Mouse (Mus musculus) MEL (cell line): Measurements from ENCODE around the gene Cdhr5.

Experiments used
- BHLHE40 ChIP-seq: IDR thresholded peaks from 2 replicates; pipeline ENCODE4 v1.6.1; 2012; ENCODE audit warnings: low read depth, mild to moderate bottlenecking, inconsistent platforms, low read length, improper control_type of control experiment, borderline replicate concordance
- CHD1 ChIP-seq: IDR thresholded peaks from 2 replicates; pipeline ENCODE4 v1.6.1; 2012; ENCODE audit warnings: low read depth, mild to moderate bottlenecking, inconsistent platforms, low read length, improper control_type of control experiment
- CTCF ChIP-seq, 3 experiments: IDR thresholded peaks in 2 of 3; conservative IDR thresholded peaks in 1 of 3; 2 replicates each; pipeline ENCODE4 v1.5.1; 2011 to 2012; ENCODE audit warnings: low read length in 3 of 3, low read depth in 2 of 3, mild to moderate bottlenecking in 2 of 3, improper control_type of control experiment in 1 of 3, inconsistent platforms in 1 of 3, mixed read lengths in 1 of 3, moderate library complexity in 1 of 3; ENCODE audit not compliant: control insufficient read depth in 1 of 3, insufficient read depth in 1 of 3, poor library complexity in 1 of 3, severe bottlenecking in 1 of 3
- GATA1 ChIP-seq: IDR thresholded peaks from 2 replicates; pipeline ENCODE4 v1.6.1; 2011; ENCODE audit warnings: low read depth, low read length, improper control_type of control experiment
- MAFK ChIP-seq: IDR thresholded peaks from 2 replicates; pipeline ENCODE4 v1.6.1; 2011; ENCODE audit warnings: low read depth, mild to moderate bottlenecking, low read length, improper control_type of control experiment, borderline replicate concordance
- POLR2A ChIP-seq, 2 experiments: IDR thresholded peaks; 2 replicates each; pipeline ENCODE4 v1.6.1; 2011 to 2012; ENCODE audit warnings: low read length in 2 of 2, mild to moderate bottlenecking in 2 of 2, control low read depth in 1 of 2, improper control_type of control experiment in 1 of 2, low read depth in 1 of 2, moderate library complexity in 1 of 2; ENCODE audit not compliant: control insufficient read depth in 1 of 2, insufficient read depth in 1 of 2, poor library complexity in 1 of 2
- USF1 ChIP-seq: IDR thresholded peaks from 2 replicates; pipeline ENCODE4 v1.6.1; 2014; ENCODE audit warnings: low read depth, mild to moderate bottlenecking, inconsistent platforms, low read length, improper control_type of control experiment, moderate library complexity

DNA sequence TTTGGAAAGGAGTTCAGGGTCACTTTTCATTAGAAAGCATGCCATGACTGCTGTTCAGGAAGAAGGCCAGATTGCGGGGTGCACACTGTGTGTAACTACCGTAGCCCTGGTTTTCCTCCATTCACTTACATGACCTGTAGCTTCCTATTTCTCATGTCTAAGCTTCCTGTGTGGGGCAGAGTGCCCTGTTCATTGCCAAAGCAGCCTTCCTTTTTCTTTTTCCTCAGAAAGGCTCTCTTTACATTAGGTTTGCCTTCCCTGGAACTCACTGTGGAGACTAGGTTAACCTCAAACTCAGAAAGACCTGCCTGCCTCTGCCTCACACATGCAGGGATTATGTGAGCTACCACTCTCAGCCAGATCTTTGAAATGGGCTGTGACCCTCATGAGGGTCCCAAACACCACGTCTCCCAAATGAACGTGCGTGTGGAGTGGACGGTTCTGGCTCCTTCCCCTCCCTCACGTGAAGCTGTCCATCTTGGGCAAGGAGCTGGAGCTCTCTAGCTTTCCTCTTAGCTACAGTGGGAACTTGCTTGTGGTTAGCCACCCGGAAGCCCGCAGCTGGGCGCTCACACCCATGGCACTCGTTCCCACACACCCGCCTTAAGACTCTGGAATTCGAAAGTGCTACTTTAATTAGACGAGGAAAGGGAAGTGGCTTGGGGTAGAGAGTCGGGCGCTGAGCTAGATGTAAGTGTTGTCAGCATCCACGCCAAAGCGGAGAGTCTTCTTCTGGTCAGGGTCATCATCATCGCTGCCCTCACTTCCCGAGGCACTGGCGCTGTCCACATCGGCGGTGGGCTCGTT lies 7.9 kb downstream of the Cdhr5 start:
- TF ChIP-seq USF1 (no peak), CTCF (IDR thresholded peaks at IDR 0.05 in 2 of 3, conservative IDR thresholded peaks at IDR 0.05 in 1 of 3; ENCODE audit: control insufficient read depth in 1 of 3, insufficient read depth in 1 of 3, low read depth in 2 of 3, low read length in 3 of 3, poor library complexity in 1 of 3, severe bottlenecking in 1 of 3) (no peak), GATA1 (no peak), CHD1 (no peak), POLR2A (IDR thresholded peaks at IDR 0.05; ENCODE audit: control insufficient read depth in 1 of 2, insufficient read depth in 1 of 2, low read depth in 1 of 2, low read length in 2 of 2, poor library complexity in 1 of 2) (no peak), MAFK (no peak), BHLHE40 (no peak)
